Mouse (Mus musculus): ENCODE data around the gene Tppp3. TPM values are rescaled to one million over a fixed set of nuclear protein-coding genes. Genes with fewer than 3 reads are reported as not detected.

Tppp3 gene
- polyA plus RNA-seq, 1 experiment from 2014 or later: 4.8 TPM

- Histone ChIP-seq H3K36me3 (replicated peaks) (no peaks in the 10 kb centered on the region), H3K27ac (replicated peaks) (no peak overlapping the region), H3K27me3 (peaks cover 24% of the 10 kb centered on the region), H3K4me3 (replicated peaks) (no peak overlapping the region), H3K9ac (no peak overlapping the region), H3K4me1 (replicated peaks) (no peaks in the 10 kb centered on the region), H3K4me2 (no peak overlapping the region), H3K9me3 (replicated peaks) (no peaks in the 10 kb centered on the region)
- WGBS (ENCODE audit: insufficient replicate concordance): 40% methylated on average over 1 of the region's 1 CpGs
- ATAC-seq (ENCODE audit: insufficient read depth): no peak
These were observed 49.3 kb downstream of the Tppp3 start for GRCm38 (mm10) chr8:105422006-105422405.

GRCm38 (mm10) chr8:105419800-105420199 is 51.5 kb downstream of the Tppp3 start:
- ATAC-seq (ENCODE audit: insufficient read depth): no peak
- H3K4me3 ChIP-seq (replicated peaks): no peak overlapping the region
- H3K4me2 ChIP-seq: no peak overlapping the region
- no peaks in the 10 kb centered on the region for H3K36me3 ChIP-seq (replicated peaks)
- peaks cover 36% of the 10 kb centered on the region for H3K27me3 ChIP-seq
- WGBS (ENCODE audit: insufficient replicate concordance): 75% methylated on average over 4 of the region's 4 CpGs
- H3K4me1 ChIP-seq (replicated peaks): no peaks in the 10 kb centered on the region
- H3K9me3 ChIP-seq (replicated peaks): no peaks in the 10 kb centered on the region
- no peak overlapping the region for H3K9ac ChIP-seq
- H3K27ac ChIP-seq (replicated peaks): no peak overlapping the region

GRCm38 (mm10) chr8:105418992-105419391 is 52.3 kb downstream of the Tppp3 start:
- H3K27ac ChIP-seq (replicated peaks): no peak overlapping the region
- no peaks in the 10 kb centered on the region for H3K36me3 ChIP-seq (replicated peaks)
- H3K4me3 ChIP-seq (replicated peaks): no peak overlapping the region
- no peak overlapping the region for H3K4me2 ChIP-seq
- H3K27me3 ChIP-seq: peaks cover 39% of the 10 kb centered on the region
- no peaks in the 10 kb centered on the region for H3K9me3 ChIP-seq (replicated peaks)
- no peak for ATAC-seq (ENCODE audit: insufficient read depth)
- no peaks in the 10 kb centered on the region for H3K4me1 ChIP-seq (replicated peaks)
- 64% methylated on average over 2 of the region's 2 CpGs for WGBS (ENCODE audit: insufficient replicate concordance)
- H3K9ac ChIP-seq: no peak overlapping the region

Other genes starting within 250 kb of the Tppp3 start
- gene D230025D16Rik, start 246.4 kb downstream of the Tppp3 start, polyA plus RNA-seq (2015; fragmentation: Nextera tagmentation; extraction: Ambion mirVana): 16.9 and 20.3 TPM in 2 replicates
- gene B3gnt9, start 216.4 kb downstream of the Tppp3 start, polyA plus RNA-seq (2015; fragmentation: Nextera tagmentation; extraction: Ambion mirVana): 2.3 and 2.4 TPM in 2 replicates
- 14.9 and 15.5 TPM in 2 replicates for gene Tradd, start 206.9 kb downstream of the Tppp3 start, polyA plus RNA-seq (2015; fragmentation: Nextera tagmentation; extraction: Ambion mirVana)
- gene Fbxl8, start 206.9 kb downstream of the Tppp3 start, polyA plus RNA-seq (2015; fragmentation: Nextera tagmentation; extraction: Ambion mirVana): 1.2 and 1.3 TPM in 2 replicates
- not detected in 2 replicates for gene Hsf4, start 201.7 kb downstream of the Tppp3 start, polyA plus RNA-seq (2015; fragmentation: Nextera tagmentation; extraction: Ambion mirVana)
- 0.22 and 0.30 TPM in 2 replicates for gene Nol3, start 195.4 kb downstream of the Tppp3 start, polyA plus RNA-seq (2015; fragmentation: Nextera tagmentation; extraction: Ambion mirVana)
- 0.59 and 0.68 TPM in 2 replicates for gene 4931428F04Rik, start 181.7 kb downstream of the Tppp3 start, polyA plus RNA-seq (2015; fragmentation: Nextera tagmentation; extraction: Ambion mirVana)
- 6.0 and 6.7 TPM in 2 replicates for gene Exoc3l, start 175.4 kb downstream of the Tppp3 start, polyA plus RNA-seq (2015; fragmentation: Nextera tagmentation; extraction: Ambion mirVana)
- 197 and 211 TPM in 2 replicates for gene E2f4, start 173.9 kb downstream of the Tppp3 start, polyA plus RNA-seq (2015; fragmentation: Nextera tagmentation; extraction: Ambion mirVana)
- 3.4 and 4.4 TPM in 2 replicates for gene Elmo3, start 165.9 kb downstream of the Tppp3 start, polyA plus RNA-seq (2015; fragmentation: Nextera tagmentation; extraction: Ambion mirVana)
- gene Lrrc29, start 145.2 kb downstream of the Tppp3 start, polyA plus RNA-seq (2015; fragmentation: Nextera tagmentation; extraction: Ambion mirVana): 10.4 and 11.8 TPM in 2 replicates
- 91.2 and 91.8 TPM in 2 replicates for gene Tmem208, start 145.2 kb downstream of the Tppp3 start, polyA plus RNA-seq (2015; fragmentation: Nextera tagmentation; extraction: Ambion mirVana)
- gene Fhod1, start 123.6 kb downstream of the Tppp3 start, polyA plus RNA-seq (2015; fragmentation: Nextera tagmentation; extraction: Ambion mirVana): 0.53 and 0.70 TPM in 2 replicates
- gene Slc9a5, start 122.7 kb downstream of the Tppp3 start, polyA plus RNA-seq (2015; fragmentation: Nextera tagmentation; extraction: Ambion mirVana): 0.13 TPM in 2 replicates
- gene Plekhg4, start 98.3 kb downstream of the Tppp3 start, polyA plus RNA-seq (2015; fragmentation: Nextera tagmentation; extraction: Ambion mirVana): not detected in 2 replicates
- gene Kctd19, start 58.0 kb downstream of the Tppp3 start, polyA plus RNA-seq (2015; fragmentation: Nextera tagmentation; extraction: Ambion mirVana): not detected in 2 replicates
- gene Lrrc36, start 58.0 kb downstream of the Tppp3 start, polyA plus RNA-seq (2015; fragmentation: Nextera tagmentation; extraction: Ambion mirVana): 0.12 and 0.13 TPM in 2 replicates
- 1.9 and 2.3 TPM in 2 replicates for gene Zdhhc1, start 25.4 kb upstream of the Tppp3 start, polyA plus RNA-seq (2015; fragmentation: Nextera tagmentation; extraction: Ambion mirVana)
- gene Hsd11b2, start 47.2 kb upstream of the Tppp3 start, polyA plus RNA-seq (2015; fragmentation: Nextera tagmentation; extraction: Ambion mirVana): 0.40 and 0.58 TPM in 2 replicates
- gene Atp6v0d1, start 94.5 kb upstream of the Tppp3 start, polyA plus RNA-seq (2015; fragmentation: Nextera tagmentation; extraction: Ambion mirVana): 52.4 and 59.4 TPM in 2 replicates
- gene Ripor1, start 133.7 kb upstream of the Tppp3 start, polyA plus RNA-seq (2015; fragmentation: Nextera tagmentation; extraction: Ambion mirVana): 7.1 and 7.2 TPM in 2 replicates
- 62.0 and 63.5 TPM in 2 replicates for gene Ctcf, start 165.0 kb upstream of the Tppp3 start, polyA plus RNA-seq (2015; fragmentation: Nextera tagmentation; extraction: Ambion mirVana)
- 0.18 TPM in 1 of 2 replicates, not detected in the other for gene Agrp, start 165.9 kb upstream of the Tppp3 start, polyA plus RNA-seq (2015; fragmentation: Nextera tagmentation; extraction: Ambion mirVana)
- gene Carmil2, start 214.7 kb upstream of the Tppp3 start, polyA plus RNA-seq (2015; fragmentation: Nextera tagmentation; extraction: Ambion mirVana): 0.35 and 0.74 TPM in 2 replicates
- 22.4 and 23.6 TPM in 2 replicates for gene Acd, start 229.6 kb upstream of the Tppp3 start, polyA plus RNA-seq (2015; fragmentation: Nextera tagmentation; extraction: Ambion mirVana)
- 6.1 and 6.3 TPM in 2 replicates for gene Pard6a, start 229.6 kb upstream of the Tppp3 start, polyA plus RNA-seq (2015; fragmentation: Nextera tagmentation; extraction: Ambion mirVana)
- gene 4933405L10Rik, start 236.1 kb upstream of the Tppp3 start, polyA plus RNA-seq (2015; fragmentation: Nextera tagmentation; extraction: Ambion mirVana): not detected in 2 replicates
- gene Enkd1, start 236.7 kb upstream of the Tppp3 start, polyA plus RNA-seq (2015; fragmentation: Nextera tagmentation; extraction: Ambion mirVana): 4.4 and 5.2 TPM in 2 replicates